Mouse (Mus musculus) stomach, embryonic 16.5 days (tissue): ENCODE measurements around the gene Pip4p1. TPM values are rescaled to one million over a fixed set of nuclear protein-coding genes. Genes with fewer than 3 reads are reported as not detected.
"Not testable (repeated sequence)": the region's sequence is repeated elsewhere in the genome, so short reads cannot be mapped to it uniquely, and the experiment has no call there.

Experiments used
- ATAC-seq: fragments of 200-750 bp; cut with Nextera tagmentation; 2 replicates; pipeline ENCODE4 v1.8.0; 2017; ENCODE audit warnings: moderate number of reproducible peaks, moderate TSS enrichment; ENCODE audit not compliant: insufficient read depth, low FRiP score
- H3K27ac ChIP-seq: fragments of 300-500 bp; sonication (generic); 2 replicates; pipeline ENCODE4 v1.5.1; 2014; ENCODE audit warnings: low read length
- H3K27me3 ChIP-seq: fragments of 300-500 bp; sonication (generic); 2 replicates; pipeline ENCODE4 v1.6.1; 2014; ENCODE audit warnings: low read length, control low read depth, mixed read lengths; ENCODE audit not compliant: control insufficient read depth, insufficient read depth
- H3K36me3 ChIP-seq: fragments of 300-500 bp; sonication (generic); 2 replicates; pipeline ENCODE4 v1.6.1; 2014; ENCODE audit warnings: low read length; ENCODE audit not compliant: control insufficient read depth, insufficient read depth
- H3K4me1 ChIP-seq: fragments of 300-500 bp; sonication (generic); 2 replicates; pipeline ENCODE4 v1.6.1; 2014; ENCODE audit warnings: low read length, control low read depth, mixed read lengths; ENCODE audit not compliant: control insufficient read depth, insufficient read depth
- H3K4me2 ChIP-seq: fragments of 300-500 bp; sonication (generic); 2 replicates; pipeline ENCODE4 v1.6.1; 2014; ENCODE audit warnings: low read depth, low read length, mixed read lengths
- H3K4me3 ChIP-seq: fragments of 300-500 bp; sonication (generic); replicated peaks from 2 replicates; pipeline ENCODE4 v1.5.1; 2014; ENCODE audit warnings: mild to moderate bottlenecking, low read length
- H3K9ac ChIP-seq: fragments of 300-500 bp; sonication (generic); 2 replicates; pipeline ENCODE4 v1.6.1; 2014; ENCODE audit warnings: low read length
- H3K9me3 ChIP-seq: fragments of 300-500 bp; sonication (generic); replicated peaks from 2 replicates; pipeline ENCODE4 v1.6.1; 2016; ENCODE audit warnings: low read length, control low read depth; ENCODE audit not compliant: control insufficient read depth
- WGBS: fragments of 180-500 bp; shearing (Covaris S2); extraction: QIAGEN DNeasy Blood & Tissue Kit; methylation state at CpG from one replicate; pipeline ENCODE4 v1.1.7; 2014; 5-methylcytosine and 5-hydroxymethylcytosine counted together
- polyA plus RNA-seq: library from polyadenylated mRNA; unstranded; fragments of >200 nt; fragmentation: Nextera tagmentation; extraction: Ambion mirVana; gene quantifications from 2 replicates; pipeline ENCODE4 v1.2.1, GENCODE M21; 2015

Pip4p1 gene
- polyA plus RNA-seq, 1 experiment from 2014 or later, result 47.6 TPM

GRCm38 (mm10) chr14:50897992-50898391 lies 32.7 kb downstream of the Pip4p1 start:
- H3K9ac ChIP-seq, ATAC-seq, H3K9me3 ChIP-seq, H3K4me2 ChIP-seq, H3K36me3 ChIP-seq, H3K27ac ChIP-seq, H3K4me3 ChIP-seq, H3K4me1 ChIP-seq, H3K27me3 ChIP-seq: not testable (repeated sequence)
- 87% methylated on average over 2 of the region's 2 CpGs for WGBS

GRCm38 (mm10) chr14:50897374-50897765 lies 33.3 kb downstream of the Pip4p1 start, which contains the start of gene Klhl33:
Klhl33 (minus strand) TSS chr14:50897507.
- Histone ChIP-seq H3K4me1 (peaks cover 7% of the 10 kb centered on the region; the same call in 1 of the 2 replicates), H3K27ac (no peak within 1 kb of the TSS), H3K27me3 (0 out of 2 replicates have a peak, but pooled peaks cover 5% of the 10 kb centered on the region), H3K4me2 (peak within 1 kb of the TSS; percentile 80), H3K4me3 (peak within 1 kb of the TSS; percentile 49), H3K9ac (peak within 1 kb of the TSS; percentile 67), H3K9me3 (no peaks in the 10 kb centered on the region), H3K36me3 (no peaks in the 10 kb centered on the region)
- no peak for ATAC-seq
- 47% methylated on average over 7 of the region's 7 CpGs for WGBS

GRCm38 (mm10) chr14:50896747-50897373 lies 33.8 kb downstream of the Pip4p1 start:
- 20% methylated on average over 23 of the region's 23 CpGs for WGBS
- 0 out of 2 replicates have a peak, but pooled peaks cover 5% of the 10 kb centered on the region for H3K27me3 ChIP-seq
- no peaks in the 10 kb centered on the region for H3K9me3 ChIP-seq
- H3K4me3 ChIP-seq, result peak overlapping the region; percentile 49
- 0 out of 2 replicates have a peak, but pooled peaks have one; percentile 20 for ATAC-seq
- H3K4me2 ChIP-seq, result peak overlapping the region; percentile 80
- peaks cover 7% of the 10 kb centered on the region; the same call in 1 of the 2 replicates for H3K4me1 ChIP-seq
- H3K9ac ChIP-seq, result peak overlapping the region; percentile 67
- H3K36me3 ChIP-seq, result no peaks in the 10 kb centered on the region
- H3K27ac ChIP-seq, result no peak overlapping the region

GRCm38 (mm10) chr14:50895985-50896746 lies 34.5 kb downstream of the Pip4p1 start:
- Histone ChIP-seq H3K27ac (no peak overlapping the region), H3K36me3 (no peaks in the 10 kb centered on the region), H3K4me3 (peak overlapping the region; percentile 49), H3K4me1 (peaks cover 7% of the 10 kb centered on the region; the same call in 1 of the 2 replicates), H3K9ac (peak overlapping the region; percentile 67), H3K4me2 (peak overlapping the region; percentile 80), H3K27me3 (0 out of 2 replicates have a peak, but pooled peaks cover 5% of the 10 kb centered on the region), H3K9me3 (no peaks in the 10 kb centered on the region)
- peak; percentile 31 for ATAC-seq
- WGBS, result 10% methylated on average over 19 of the region's 19 CpGs

- Histone ChIP-seq H3K27ac (no peak overlapping the region), H3K4me2 (no peak overlapping the region), H3K36me3 (no peaks in the 10 kb centered on the region), H3K4me1 (peaks cover 7% of the 10 kb centered on the region; the same call in 1 of the 2 replicates), H3K4me3 (no peak overlapping the region), H3K27me3 (0 out of 2 replicates have a peak, but pooled peaks cover 5% of the 10 kb centered on the region), H3K9ac (no peak overlapping the region), H3K9me3 (no peaks in the 10 kb centered on the region)
- no peak for ATAC-seq
Observed at GRCm38 (mm10) chr14:50895407-50895806, 35.2 kb downstream of the Pip4p1 start.

- no peak overlapping the region for H3K4me3 ChIP-seq
- WGBS, result 76% methylated on average over 22 of the region's 22 CpGs
- H3K27me3 ChIP-seq, result 0 out of 2 replicates have a peak, but pooled peaks cover 5% of the 10 kb centered on the region
- no peaks in the 10 kb centered on the region for H3K36me3 ChIP-seq
- no peak for ATAC-seq
- H3K9me3 ChIP-seq, result no peaks in the 10 kb centered on the region
- H3K4me1 ChIP-seq, result peaks cover 7% of the 10 kb centered on the region; the same call in 1 of the 2 replicates
- H3K4me2 ChIP-seq, result no peak overlapping the region
- H3K27ac ChIP-seq, result no peak overlapping the region
- H3K9ac ChIP-seq, result no peak overlapping the region
Observed at GRCm38 (mm10) chr14:50892541-50893459, 37.9 kb downstream of the Pip4p1 start.

GRCm38 (mm10) chr14:50892091-50892490 lies 38.6 kb downstream of the Pip4p1 start:
- Histone ChIP-seq H3K36me3 (no peaks in the 10 kb centered on the region), H3K4me1 (peaks cover 7% of the 10 kb centered on the region; the same call in 1 of the 2 replicates), H3K27ac (no peak overlapping the region), H3K4me2 (no peak overlapping the region), H3K9ac (no peak overlapping the region), H3K4me3 (no peak overlapping the region), H3K9me3 (no peaks in the 10 kb centered on the region), H3K27me3 (0 out of 2 replicates have a peak, but pooled peaks cover 5% of the 10 kb centered on the region)
- ATAC-seq, result no peak
- 84% methylated on average over 7 of the region's 7 CpGs for WGBS

GRCm38 (mm10) chr14:50891621-50892020 lies 39.0 kb downstream of the Pip4p1 start:
- 0 out of 2 replicates have a peak, but pooled peaks cover 4% of the 10 kb centered on the region for H3K27me3 ChIP-seq
- H3K36me3 ChIP-seq, result no peaks in the 10 kb centered on the region
- ATAC-seq, result no peak
- H3K27ac ChIP-seq, result no peak overlapping the region
- H3K4me2 ChIP-seq, result no peak overlapping the region
- H3K9me3 ChIP-seq, result no peaks in the 10 kb centered on the region
- H3K9ac ChIP-seq, result no peak overlapping the region
- no peak overlapping the region for H3K4me3 ChIP-seq
- 93% methylated on average over 8 of the region's 8 CpGs for WGBS
- H3K4me1 ChIP-seq, result peaks cover 3% of the 10 kb centered on the region; the same call in 1 of the 2 replicates
